Mouse (Mus musculus): ENCODE data around the gene Ciz1.

Gene Ciz1

GRCm38 (mm10) chr2:32319586-32320580 is 32.2 kb upstream of the Ciz1 start:
- no peak for DNase-seq (ENCODE audit: extremely low read depth, low read depth)

- no peak for DNase-seq (ENCODE audit: extremely low read depth, low read depth)
These were observed 31.4 kb upstream of the Ciz1 start for GRCm38 (mm10) chr2:32320721-32321120.

GRCm38 (mm10) chr2:32321591-32322298 is 30.4 kb upstream of the Ciz1 start:
- no peak for DNase-seq (ENCODE audit: extremely low read depth, low read depth)

GRCm38 (mm10) chr2:32322754-32323741 is 29.1 kb upstream of the Ciz1 start:
- no peak for DNase-seq (ENCODE audit: extremely low read depth, low read depth)

GRCm38 (mm10) chr2:32324322-32324721 is 27.8 kb upstream of the Ciz1 start:
- DNase-seq (ENCODE audit: extremely low read depth, low read depth), result no peak

GRCm38 (mm10) chr2:32325342-32325741 is 26.8 kb upstream of the Ciz1 start:
- no peak for DNase-seq (ENCODE audit: extremely low read depth, low read depth)

GRCm38 (mm10) chr2:32327200-32327599 is 24.9 kb upstream of the Ciz1 start:
- DNase-seq (ENCODE audit: extremely low read depth, low read depth), result no peak

- DNase-seq (ENCODE audit: extremely low read depth, low read depth), result no peak
These were observed 23.1 kb upstream of the Ciz1 start for GRCm38 (mm10) chr2:32328911-32329460.

- DNase-seq (ENCODE audit: extremely low read depth, low read depth), result no peak
These were observed 22.6 kb upstream of the Ciz1 start for GRCm38 (mm10) chr2:32329531-32329930.

- DNase-seq (ENCODE audit: extremely low read depth, low read depth), result no peak
These were observed 20.0 kb upstream of the Ciz1 start for GRCm38 (mm10) chr2:32332159-32332558.

GRCm38 (mm10) chr2:32335888-32336287 is 16.2 kb upstream of the Ciz1 start:
- no peak for DNase-seq (ENCODE audit: extremely low read depth, low read depth)

GRCm38 (mm10) chr2:32339912-32340642 is 12.1 kb upstream of the Ciz1 start:
- DNase-seq (ENCODE audit: extremely low read depth, low read depth), result no peak

- no peak for DNase-seq (ENCODE audit: extremely low read depth, low read depth)
These were observed 11.1 kb upstream of the Ciz1 start for GRCm38 (mm10) chr2:32340836-32341633.

- DNase-seq (ENCODE audit: extremely low read depth, low read depth), result no peak
These were observed 10.5 kb upstream of the Ciz1 start for GRCm38 (mm10) chr2:32341634-32341939.

- DNase-seq (ENCODE audit: extremely low read depth, low read depth), result no peak
These were observed 10.1 kb upstream of the Ciz1 start for GRCm38 (mm10) chr2:32342039-32342438.

- DNase-seq (ENCODE audit: extremely low read depth, low read depth), result no peak
These were observed 9.4 kb upstream of the Ciz1 start for GRCm38 (mm10) chr2:32342539-32343350.

GRCm38 (mm10) chr2:32343351-32343671 is 8.8 kb upstream of the Ciz1 start:
- no peak for DNase-seq (ENCODE audit: extremely low read depth, low read depth)

- no peak for DNase-seq (ENCODE audit: extremely low read depth, low read depth)
These were observed 8.1 kb upstream of the Ciz1 start for GRCm38 (mm10) chr2:32344056-32344455.
